Comparison of ENCODE assay signal across 14 mouse cellular contexts in the genomic region with DNA sequence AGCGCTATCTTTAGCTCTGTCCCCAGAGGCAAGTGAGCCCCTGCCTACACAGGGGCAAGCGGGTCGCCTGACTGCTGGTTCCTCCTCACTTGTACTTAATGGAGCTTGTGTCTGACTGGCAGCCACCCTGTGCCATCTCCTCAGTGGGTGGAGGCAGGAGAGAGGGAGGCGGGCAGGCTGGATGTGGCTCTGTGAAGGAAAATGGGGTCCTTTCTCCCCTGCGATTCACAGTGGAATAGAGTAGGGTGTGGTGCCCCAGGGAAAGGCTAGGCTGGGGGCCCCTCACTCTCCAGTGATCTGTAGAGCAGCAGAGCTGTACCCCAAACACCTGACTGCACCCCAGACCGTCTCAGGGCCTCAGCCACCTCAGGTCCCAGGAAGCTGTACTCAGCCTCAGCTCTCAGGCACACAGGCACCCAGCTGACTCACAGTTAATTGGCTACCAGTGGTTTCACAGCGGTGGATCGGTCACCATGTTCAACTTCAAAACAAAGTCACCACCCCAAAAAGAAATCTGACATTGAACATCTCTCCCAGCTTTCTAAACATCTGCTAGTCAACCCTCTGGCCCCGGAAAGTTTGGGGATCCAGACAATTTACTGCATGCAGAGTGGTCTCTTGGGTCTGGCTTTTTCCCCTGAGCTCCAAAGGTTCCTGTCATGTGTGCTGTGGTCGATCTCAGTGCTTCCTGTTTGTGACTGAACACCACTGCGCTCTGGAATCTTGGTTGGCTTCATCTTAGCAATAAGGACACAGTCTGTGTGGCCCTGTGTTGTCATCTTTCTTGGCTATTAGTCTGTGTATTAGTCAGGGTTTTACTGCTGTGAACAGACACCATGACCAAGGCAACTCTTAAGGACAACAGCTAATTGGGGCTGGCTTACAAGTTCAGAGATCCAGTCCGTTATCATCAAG. TPM values are rescaled to one million over a fixed set of nuclear protein-coding genes. Genes with fewer than 3 reads are reported as not detected.
DNase-seq lines count a peak whose midpoint lies in the region; ATAC-seq and TF ChIP-seq lines count a peak whose summit lies in the region.
"Had no signal": no experiment of that assay in that cellular context is flagged by ENCODE, and none has a peak within 500 bp of the region (broad histone marks: within the 10 kb centered on the region; RNA-seq: fewer than 3 reads in every experiment).

No protein-coding gene starts in this region.

- H3K9ac ChIP-seq in heart, embryonic 15.5 days = no peak overlapping the region
- no peak overlapping the region for H3K9ac ChIP-seq in heart, adult 2 months (ENCODE audit: low read depth, low read length)
- peak overlapping the region; percentile 64; the same call in 1 of the 2 replicates for H3K9ac ChIP-seq in liver, embryonic 12.5 days
- no peak overlapping the region for H3K9ac ChIP-seq in forebrain, embryonic 11.5 days (ENCODE audit: low read length)
- H3K9ac ChIP-seq: limb, embryonic 13.5 days had no signal

- no peak for TF ChIP-seq POLR2A in heart, adult 2 months (IDR thresholded peaks at IDR 0.05; ENCODE audit: insufficient read depth, low read depth, low read length)

- no peak for DNase-seq in heart, adult 2 months
- peak; percentile 51 for DNase-seq in thymus, postnatal 4 days
- no peak for DNase-seq in thymus, postnatal 10 days (ENCODE audit: low spot score in 2 of 2)
- no peak for DNase-seq in forebrain, embryonic 11.5 days (ENCODE audit: low spot score)
- DNase-seq in cerebellum, adult 9-11 months = no peak
- DNase-seq: cerebellum, adult 8-10 months; gastrocnemius, postnatal 10 days; lung, postnatal 4 days had no signal

- H3K27me3 ChIP-seq in heart, embryonic 15.5 days = no peaks in the 10 kb centered on the region; the same call in 1 of the 2 replicates
- no peaks in the 10 kb centered on the region for H3K27me3 ChIP-seq in heart, adult 2 months (ENCODE audit: control insufficient read depth, insufficient read depth, low read length)
- H3K27me3 ChIP-seq in liver, embryonic 12.5 days (replicated peaks) = peaks cover 20% of the 10 kb centered on the region; the same call in 1 of the 2 replicates
- H3K27me3 ChIP-seq in forebrain, embryonic 11.5 days (ENCODE audit: control insufficient read depth, insufficient read depth, low read length) = peaks cover 22% of the 10 kb centered on the region

- 50% methylated on average over 12 of the region's 12 CpGs for WGBS in heart, embryonic 15.5 days
- WGBS in heart, adult 2 months = 59% methylated on average over 12 of the region's 12 CpGs
- 39% methylated on average over 12 of the region's 12 CpGs for WGBS in liver, embryonic 12.5 days (ENCODE audit: insufficient replicate concordance)
- 54% methylated on average over 12 of the region's 12 CpGs for WGBS in forebrain, embryonic 11.5 days

- no peak for TF ChIP-seq EP300 in heart, adult 2 months (IDR thresholded peaks at IDR 0.05; ENCODE audit: insufficient read depth, low read depth, low read length)

- no peak for TF ChIP-seq CTCF in heart, adult 2 months (IDR thresholded peaks at IDR 0.05)

- no peak for ATAC-seq in heart, embryonic 15.5 days (replicated peaks; ENCODE audit: insufficient number of reproducible peaks, insufficient read depth, low FRiP score, low read depth)
- no peak for ATAC-seq in liver, embryonic 12.5 days
- ATAC-seq in forebrain, embryonic 11.5 days (replicated peaks; ENCODE audit: low FRiP score) = no peak
- ATAC-seq: forebrain, embryonic 14.5 days had no signal

- no peak overlapping the region for H3K4me3 ChIP-seq in heart, embryonic 15.5 days
- H3K4me3 ChIP-seq in heart, adult 2 months = no peak overlapping the region
- H3K4me3 ChIP-seq in liver, embryonic 12.5 days = no peak overlapping the region
- H3K4me3 ChIP-seq in forebrain, embryonic 11.5 days (ENCODE audit: low read depth, low read length) = no peak overlapping the region
- H3K4me3 ChIP-seq: limb, embryonic 13.5 days had no signal

- peaks cover 62% of the 10 kb centered on the region for H3K4me1 ChIP-seq in heart, embryonic 15.5 days (replicated peaks)
- H3K4me1 ChIP-seq in heart, adult 2 months (ENCODE audit: control insufficient read depth, insufficient read depth, low read length) = peaks cover 13% of the 10 kb centered on the region
- peaks cover 88% of the 10 kb centered on the region for H3K4me1 ChIP-seq in liver, embryonic 12.5 days
- peaks cover 4% of the 10 kb centered on the region; the same call in 1 of the 2 replicates for H3K4me1 ChIP-seq in forebrain, embryonic 11.5 days (replicated peaks; ENCODE audit: control insufficient read depth, insufficient read depth, low read length)

- 0 out of 2 replicates have a peak overlapping the region, but pooled peaks have one; percentile 9 for H3K27ac ChIP-seq in heart, embryonic 15.5 days
- no peak overlapping the region for H3K27ac ChIP-seq in heart, adult 2 months
- H3K27ac ChIP-seq in liver, embryonic 12.5 days = peak overlapping the region; percentile 54
- no peak overlapping the region for H3K27ac ChIP-seq in forebrain, embryonic 11.5 days (ENCODE audit: low read depth, low read length)
- H3K27ac ChIP-seq: kidney, postnatal 0 days; limb, embryonic 13.5 days had no signal

- no peak overlapping the region for H3K4me2 ChIP-seq in heart, embryonic 15.5 days
- H3K4me2 ChIP-seq in liver, embryonic 12.5 days = peak overlapping the region; percentile 72
- H3K4me2 ChIP-seq in forebrain, embryonic 11.5 days (ENCODE audit: low read depth, low read length, severe bottlenecking) = no peak overlapping the region

- no peaks in the 10 kb centered on the region for H3K36me3 ChIP-seq in heart, embryonic 15.5 days
- H3K36me3 ChIP-seq in heart, adult 2 months (ENCODE audit: control insufficient read depth, insufficient read depth, low read length) = no peaks in the 10 kb centered on the region
- no peaks in the 10 kb centered on the region for H3K36me3 ChIP-seq in liver, embryonic 12.5 days
- H3K36me3 ChIP-seq in forebrain, embryonic 11.5 days (ENCODE audit: control insufficient read depth, insufficient read depth, low read length) = no peaks in the 10 kb centered on the region
- H3K36me3 ChIP-seq: limb, embryonic 13.5 days had no signal

- intact Hi-C loops in heart, adult 2 months (cut with DNase I) = no loop called here

- no peaks in the 10 kb centered on the region for H3K9me3 ChIP-seq in heart, embryonic 15.5 days (replicated peaks)
- H3K9me3 ChIP-seq in liver, embryonic 12.5 days (replicated peaks) = no peaks in the 10 kb centered on the region
- no peaks in the 10 kb centered on the region for H3K9me3 ChIP-seq in forebrain, embryonic 11.5 days (ENCODE audit: control insufficient read depth, low read length)
- H3K9me3 ChIP-seq: limb, embryonic 13.5 days had no signal

- no peaks in the 10 kb centered on the region for H3K79me2 ChIP-seq in heart, adult 2 months (replicated peaks; ENCODE audit: control insufficient read depth, insufficient read depth, low read length)

RNA-seq across cellular contexts. Expression of a gene that starts 15.1 kb away (rescaled TPM):
- not detected in 2 replicates for polyA plus RNA-seq in heart, embryonic 15.5 days (2015; fragmentation: Nextera tagmentation; extraction: Ambion mirVana)
- not detected for total RNA-seq in heart, adult 2 months (2021)
- polyA plus RNA-seq in heart, adult 2 months (2012; rRNA removed) = not detected in 2 replicates
- not detected in 2 replicates for polyA plus RNA-seq in liver, embryonic 12.5 days (2016; fragmentation: Nextera tagmentation; extraction: Ambion mirVana)
- not detected in 2 replicates for polyA plus RNA-seq in forebrain, embryonic 11.5 days (2014; fragmentation: Nextera tagmentation; extraction: Ambion mirVana)
- total RNA-seq: gastrocnemius, postnatal 10 days had no signal
- polyA plus RNA-seq: embryonic facial prominence, embryonic 11.5 days; forebrain, embryonic 14.5 days; kidney, postnatal 0 days had no signal

RNA-seq across cellular contexts. Expression of a gene that starts 31.0 kb away (rescaled TPM):
- polyA plus RNA-seq in heart, embryonic 15.5 days (2015; fragmentation: Nextera tagmentation; extraction: Ambion mirVana) = 26.1 and 31.0 TPM in 2 replicates
- total RNA-seq in heart, adult 2 months (2021) = 10 to 100 TPM; 21.8 to 22.1 TPM
- 11.2 and 15.8 TPM in 2 replicates for polyA plus RNA-seq in heart, adult 2 months (2012; rRNA removed)
- 48.7 and 49.1 TPM in 2 replicates for polyA plus RNA-seq in liver, embryonic 12.5 days (2016; fragmentation: Nextera tagmentation; extraction: Ambion mirVana)
- 54.8 and 57.4 TPM in 2 replicates for polyA plus RNA-seq in forebrain, embryonic 11.5 days (2014; fragmentation: Nextera tagmentation; extraction: Ambion mirVana)

Comparison
In these comparisons a context has a peak if more than half of its experiments do, and no peak if none do; other contexts are left out.
1. H3K27ac ChIP-seq: peak in heart, embryonic 15.5 days (single experiment) and liver, embryonic 12.5 days (single experiment); none in heart, adult 2 months (single experiment) and forebrain, embryonic 11.5 days (single experiment).